Mouse (Mus musculus): ENCODE measurements around the gene Ier3. TPM values are rescaled to one million over a fixed set of nuclear protein-coding genes. Genes with fewer than 3 reads are reported as not detected.

Gene Ier3
- polyA plus RNA-seq, 1 experiment from 2014 or later, result 2.7 TPM

- Histone ChIP-seq H3K4me2 (ENCODE audit: low read depth, low read length) (no peak overlapping the region), H3K4me3 (ENCODE audit: low read depth, low read length) (no peak overlapping the region), H3K27me3 (ENCODE audit: control insufficient read depth, insufficient read depth, low read length) (no peaks in the 10 kb centered on the region), H3K4me1 (ENCODE audit: control insufficient read depth, insufficient read depth, low read length) (no peaks in the 10 kb centered on the region; the same call in 1 of the 2 replicates), H3K9me3 (replicated peaks; ENCODE audit: control insufficient read depth, low read length) (no peaks in the 10 kb centered on the region), H3K9ac (replicated peaks; ENCODE audit: low read length) (no peak overlapping the region), H3K27ac (replicated peaks; ENCODE audit: low read depth, low read length) (no peak overlapping the region), H3K36me3 (replicated peaks; ENCODE audit: control insufficient read depth, insufficient read depth, low read depth, low read length) (peaks cover 2% of the 10 kb centered on the region)
- no peak for ATAC-seq (replicated peaks; ENCODE audit: insufficient number of reproducible peaks, low FRiP score, low TSS enrichment, low read depth)
- WGBS, result 83% methylated on average over 1 of the region's 1 CpGs
- no peak for DNase-seq (ENCODE audit: low spot score)
These were observed 37.9 kb downstream of the Ier3 start for GRCm38 (mm10) chr17:35859371-35859770.

GRCm38 (mm10) chr17:35859835-35860234 lies 38.4 kb downstream of the Ier3 start:
- 68% methylated on average over 2 of the region's 2 CpGs for WGBS
- H3K36me3 ChIP-seq (replicated peaks; ENCODE audit: control insufficient read depth, insufficient read depth, low read depth, low read length), result peaks cover 2% of the 10 kb centered on the region

GRCm38 (mm10) chr17:35860831-35861197 lies 39.3 kb downstream of the Ier3 start:
- Histone ChIP-seq H3K27ac (replicated peaks; ENCODE audit: low read depth, low read length) (0 out of 2 replicates have a peak overlapping the region, but pooled peaks have one; percentile 88), H3K4me3 (ENCODE audit: low read depth, low read length) (peak overlapping the region; percentile 65), H3K4me2 (ENCODE audit: low read depth, low read length) (peak overlapping the region; percentile 58), H3K36me3 (replicated peaks; ENCODE audit: control insufficient read depth, insufficient read depth, low read depth, low read length) (peaks cover 2% of the 10 kb centered on the region), H3K27me3 (ENCODE audit: control insufficient read depth, insufficient read depth, low read length) (no peaks in the 10 kb centered on the region), H3K9me3 (replicated peaks; ENCODE audit: control insufficient read depth, low read length) (no peaks in the 10 kb centered on the region), H3K9ac (replicated peaks; ENCODE audit: low read length) (peak overlapping the region; percentile 88), H3K4me1 (ENCODE audit: control insufficient read depth, insufficient read depth, low read length) (no peaks in the 10 kb centered on the region; the same call in 1 of the 2 replicates)
- 7% methylated on average over 12 of the region's 12 CpGs for WGBS
- ATAC-seq (replicated peaks; ENCODE audit: insufficient number of reproducible peaks, low FRiP score, low TSS enrichment, low read depth) (no peak), DNase-seq (ENCODE audit: low spot score) (no peak)

More at GRCm38 (mm10) chr17:35859835-35860234, 38.4 kb downstream of the Ier3 start:
- no peak overlapping the region for H3K4me3 ChIP-seq (ENCODE audit: low read depth, low read length)
- H3K9me3 ChIP-seq (replicated peaks; ENCODE audit: control insufficient read depth, low read length), result no peaks in the 10 kb centered on the region
- DNase-seq (ENCODE audit: low spot score) (no peak), ATAC-seq (replicated peaks; ENCODE audit: insufficient number of reproducible peaks, low FRiP score, low TSS enrichment, low read depth) (no peak)
- no peaks in the 10 kb centered on the region for H3K27me3 ChIP-seq (ENCODE audit: control insufficient read depth, insufficient read depth, low read length)
- H3K9ac ChIP-seq (replicated peaks; ENCODE audit: low read length), result no peak overlapping the region
- H3K27ac ChIP-seq (replicated peaks; ENCODE audit: low read depth, low read length), result no peak overlapping the region
- no peak overlapping the region for H3K4me2 ChIP-seq (ENCODE audit: low read depth, low read length)
- H3K4me1 ChIP-seq (ENCODE audit: control insufficient read depth, insufficient read depth, low read length), result no peaks in the 10 kb centered on the region; the same call in 1 of the 2 replicates

- H3K4me2 ChIP-seq (ENCODE audit: low read depth, low read length), result peak within 1 kb of the TSS; percentile 58
- peak within 1 kb of the TSS; percentile 65 for H3K4me3 ChIP-seq (ENCODE audit: low read depth, low read length)
- H3K27me3 ChIP-seq (ENCODE audit: control insufficient read depth, insufficient read depth, low read length), result no peaks in the 10 kb centered on the region
- H3K27ac ChIP-seq (replicated peaks; ENCODE audit: low read depth, low read length), result peak within 1 kb of the TSS; percentile 88
- WGBS, result under 1% methylated on average over 47 of the region's 47 CpGs
- ATAC-seq (replicated peaks; ENCODE audit: insufficient number of reproducible peaks, low FRiP score, low TSS enrichment, low read depth) (peak; percentile 88), DNase-seq (ENCODE audit: low spot score) (peak; percentile 91)
- H3K4me1 ChIP-seq (ENCODE audit: control insufficient read depth, insufficient read depth, low read length), result no peaks in the 10 kb centered on the region; the same call in 1 of the 2 replicates
- H3K9me3 ChIP-seq (replicated peaks; ENCODE audit: control insufficient read depth, low read length), result no peaks in the 10 kb centered on the region
- H3K36me3 ChIP-seq (replicated peaks; ENCODE audit: control insufficient read depth, insufficient read depth, low read depth, low read length), result peaks cover 2% of the 10 kb centered on the region
- H3K9ac ChIP-seq (replicated peaks; ENCODE audit: low read length), result peak within 1 kb of the TSS; percentile 88
These were observed 39.8 kb downstream of the Ier3 start, which contains the start of gene Nrm for GRCm38 (mm10) chr17:35861198-35861857. Nrm (plus strand) TSS chr17:35861318.

GRCm38 (mm10) chr17:35864832-35865353 lies 43.4 kb downstream of the Ier3 start:
- no peak for DNase-seq (ENCODE audit: low spot score)
- 18% methylated on average over 10 of the region's 10 CpGs for WGBS
- H3K27me3 ChIP-seq (ENCODE audit: control insufficient read depth, insufficient read depth, low read length), result no peaks in the 10 kb centered on the region

GRCm38 (mm10) chr17:35865481-35866280 lies 44.2 kb downstream of the Ier3 start, which contains the start of gene Ppp1r18:
Ppp1r18 (plus strand) TSS chr17:35865593.
- Histone ChIP-seq H3K27me3 (ENCODE audit: control insufficient read depth, insufficient read depth, low read length) (no peaks in the 10 kb centered on the region), H3K9ac (replicated peaks; ENCODE audit: low read length) (peak within 1 kb of the TSS; percentile 86), H3K27ac (replicated peaks; ENCODE audit: low read depth, low read length) (peak within 1 kb of the TSS; percentile 95), H3K9me3 (replicated peaks; ENCODE audit: control insufficient read depth, low read length) (no peaks in the 10 kb centered on the region), H3K36me3 (replicated peaks; ENCODE audit: control insufficient read depth, insufficient read depth, low read depth, low read length) (peaks cover 2% of the 10 kb centered on the region), H3K4me2 (ENCODE audit: low read depth, low read length) (peak within 1 kb of the TSS; percentile 93), H3K4me3 (ENCODE audit: low read depth, low read length) (peak within 1 kb of the TSS; percentile 73), H3K4me1 (ENCODE audit: control insufficient read depth, insufficient read depth, low read length) (peaks cover 8% of the 10 kb centered on the region; the same call in 1 of the 2 replicates)
- WGBS, result 0% methylated on average over 43 of the region's 48 CpGs
- peak; percentile 54 for ATAC-seq (replicated peaks; ENCODE audit: insufficient number of reproducible peaks, low FRiP score, low TSS enrichment, low read depth)
- peak; percentile 88 for DNase-seq (ENCODE audit: low spot score)

More at GRCm38 (mm10) chr17:35864832-35865353, 43.4 kb downstream of the Ier3 start:
- ATAC-seq (replicated peaks; ENCODE audit: insufficient number of reproducible peaks, low FRiP score, low TSS enrichment, low read depth), result no peak
- Histone ChIP-seq H3K9ac (replicated peaks; ENCODE audit: low read length) (peak overlapping the region; percentile 86), H3K4me2 (ENCODE audit: low read depth, low read length) (peak overlapping the region; percentile 93), H3K4me3 (ENCODE audit: low read depth, low read length) (peak overlapping the region; percentile 73), H3K9me3 (replicated peaks; ENCODE audit: control insufficient read depth, low read length) (no peaks in the 10 kb centered on the region), H3K27ac (replicated peaks; ENCODE audit: low read depth, low read length) (peak overlapping the region; percentile 95), H3K36me3 (replicated peaks; ENCODE audit: control insufficient read depth, insufficient read depth, low read depth, low read length) (no peaks in the 10 kb centered on the region; the same call in 1 of the 2 replicates), H3K4me1 (ENCODE audit: control insufficient read depth, insufficient read depth, low read length) (peaks cover 5% of the 10 kb centered on the region)

GRCm38 (mm10) chr17:35866281-35866831 lies 44.9 kb downstream of the Ier3 start:
- H3K9me3 ChIP-seq (replicated peaks; ENCODE audit: control insufficient read depth, low read length), result no peaks in the 10 kb centered on the region; the same call in 1 of the 2 replicates
- peak; percentile 37 for ATAC-seq (replicated peaks; ENCODE audit: insufficient number of reproducible peaks, low FRiP score, low TSS enrichment, low read depth)
- H3K27ac ChIP-seq (replicated peaks; ENCODE audit: low read depth, low read length), result peak overlapping the region; percentile 95
- H3K36me3 ChIP-seq (replicated peaks; ENCODE audit: control insufficient read depth, insufficient read depth, low read depth, low read length), result peaks cover 7% of the 10 kb centered on the region
- H3K9ac ChIP-seq (replicated peaks; ENCODE audit: low read length), result peak overlapping the region; percentile 86
- no peaks in the 10 kb centered on the region for H3K27me3 ChIP-seq (ENCODE audit: control insufficient read depth, insufficient read depth, low read length)
- peak overlapping the region; percentile 73 for H3K4me3 ChIP-seq (ENCODE audit: low read depth, low read length)
- H3K4me1 ChIP-seq (ENCODE audit: control insufficient read depth, insufficient read depth, low read length), result peaks cover 8% of the 10 kb centered on the region; the same call in 1 of the 2 replicates
- peak overlapping the region; percentile 93 for H3K4me2 ChIP-seq (ENCODE audit: low read depth, low read length)
- WGBS, result under 1% methylated on average over 38 of the region's 38 CpGs
- peak; percentile 76 for DNase-seq (ENCODE audit: low spot score)

Data from embryonic facial prominence, embryonic 11.5 days (tissue).